Mouse (Mus musculus): ENCODE data around the gene Ide. TPM values are rescaled to one million over a fixed set of nuclear protein-coding genes. Genes with fewer than 3 reads are reported as not detected.

Ide gene
- polyA plus RNA-seq, 1 experiment: 12.0 TPM

- no peaks in the 10 kb centered on the region for H3K27me3 ChIP-seq (ENCODE audit: control insufficient read depth, insufficient read depth, insufficient read length)
- TF ChIP-seq POLR2A (IDR thresholded peaks at IDR 0.05; ENCODE audit: insufficient read length, low read depth): peak; percentile 92
- TF ChIP-seq MAX (IDR thresholded peaks at IDR 0.05; ENCODE audit: low read depth): no peak
- TF ChIP-seq SRF (IDR thresholded peaks at IDR 0.05; ENCODE audit: control insufficient read depth, insufficient read length, low read depth): peak; percentile 57
- no peak for TF ChIP-seq TCF12 (IDR thresholded peaks at IDR 0.05; ENCODE audit: insufficient read depth, poor library complexity, severe bottlenecking)
- no peak for TF ChIP-seq REST (IDR thresholded peaks at IDR 0.05; ENCODE audit: insufficient read depth, insufficient read length)
- TF ChIP-seq MYOD1 (IDR thresholded peaks at IDR 0.05; ENCODE audit: control insufficient read depth in 1 of 3, insufficient read length in 2 of 3, low read depth in 2 of 3): no peak
- peak; percentile 52 for TF ChIP-seq USF1 (IDR thresholded peaks at IDR 0.05; ENCODE audit: low read depth)
- TF ChIP-seq TCF3 (IDR thresholded peaks at IDR 0.05; ENCODE audit: insufficient read length, low read depth): no peak
- TF ChIP-seq E2F4 (IDR thresholded peaks at IDR 0.05; ENCODE audit: insufficient read depth): peak; percentile 88
- TF ChIP-seq MYOG (IDR thresholded peaks at IDR 0.05; ENCODE audit: control insufficient read depth in 1 of 3, insufficient read depth in 1 of 3, insufficient read length in 2 of 3, low read depth in 2 of 3): peak in 1 of 3 experiments; percentile 3
- peak; percentile 88 for TF ChIP-seq POLR2AphosphoS2 (IDR thresholded peaks at IDR 0.05; ENCODE audit: insufficient read length, low read depth)
- H3K4me3 ChIP-seq: peak within 1 kb of the TSS; percentile 89
- peak within 1 kb of the TSS; percentile 20 for H3ac ChIP-seq (ENCODE audit: control insufficient read depth, insufficient read length)
- H3K79me2 ChIP-seq (ENCODE audit: control insufficient read depth, insufficient read depth): peaks cover 46% of the 10 kb centered on the region
- H3K36me3 ChIP-seq (ENCODE audit: control insufficient read depth, insufficient read depth): no peaks in the 10 kb centered on the region
- H3K4me2 ChIP-seq (ENCODE audit: low read depth): peak within 1 kb of the TSS; percentile 84
Observed at GRCm38 (mm10) chr19:37375755-37376615, 38.3 kb upstream of the Ide start, which contains the start of gene Kif11. Kif11 (plus strand) TSS chr19:37376403.

GRCm38 (mm10) chr19:37374941-37375754 lies 37.5 kb upstream of the Ide start:
- H3ac ChIP-seq (ENCODE audit: control insufficient read depth, insufficient read length): peak overlapping the region; percentile 20
- H3K79me2 ChIP-seq (ENCODE audit: control insufficient read depth, insufficient read depth): peaks cover 38% of the 10 kb centered on the region
- H3K36me3 ChIP-seq (ENCODE audit: control insufficient read depth, insufficient read depth): no peaks in the 10 kb centered on the region
- H3K4me2 ChIP-seq (ENCODE audit: low read depth): peak overlapping the region; percentile 84
- TF ChIP-seq TCF12 (IDR thresholded peaks at IDR 0.05; ENCODE audit: insufficient read depth, poor library complexity, severe bottlenecking) (no peak), SRF (IDR thresholded peaks at IDR 0.05; ENCODE audit: control insufficient read depth, insufficient read length, low read depth) (no peak), TCF3 (IDR thresholded peaks at IDR 0.05; ENCODE audit: insufficient read length, low read depth) (no peak), CEBPB (IDR thresholded peaks at IDR 0.05; ENCODE audit: insufficient read depth, poor library complexity, severe bottlenecking) (no peak), E2F4 (IDR thresholded peaks at IDR 0.05; ENCODE audit: insufficient read depth) (no peak), MYOG (IDR thresholded peaks at IDR 0.05; ENCODE audit: control insufficient read depth in 1 of 3, insufficient read depth in 1 of 3, insufficient read length in 2 of 3, low read depth in 2 of 3) (no peak), POLR2AphosphoS2 (IDR thresholded peaks at IDR 0.05; ENCODE audit: insufficient read length, low read depth) (no peak), MYOD1 (IDR thresholded peaks at IDR 0.05; ENCODE audit: control insufficient read depth in 1 of 3, insufficient read length in 2 of 3, low read depth in 2 of 3) (no peak), POLR2A (IDR thresholded peaks at IDR 0.05; ENCODE audit: insufficient read length, low read depth) (no peak), USF1 (IDR thresholded peaks at IDR 0.05; ENCODE audit: low read depth) (no peak), MAX (IDR thresholded peaks at IDR 0.05; ENCODE audit: low read depth) (no peak)
- no peaks in the 10 kb centered on the region for H3K27me3 ChIP-seq (ENCODE audit: control insufficient read depth, insufficient read depth, insufficient read length)
- H3K4me3 ChIP-seq: peak overlapping the region; percentile 89

DNA sequence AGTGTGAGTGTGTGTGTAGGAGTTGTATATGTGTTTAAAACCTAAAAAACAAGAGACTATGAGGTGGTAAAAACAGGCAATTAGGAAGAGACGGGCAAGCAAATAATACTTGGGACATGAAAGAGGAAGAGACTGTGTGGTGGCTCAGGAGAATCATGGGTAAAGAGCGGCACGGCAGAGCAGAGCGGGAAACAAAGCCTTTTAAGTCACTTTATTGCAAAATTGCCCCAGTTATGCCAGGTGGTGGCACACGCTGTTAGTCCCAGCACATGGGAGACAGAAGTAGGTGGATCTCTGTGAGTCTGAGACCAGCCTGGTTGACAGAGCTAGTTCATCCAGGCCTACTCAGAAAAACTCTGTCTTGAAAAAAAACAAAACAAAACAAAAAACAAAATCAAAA lies 32.7 kb upstream of the Ide start:
- H3K36me3 ChIP-seq (ENCODE audit: control insufficient read depth, insufficient read depth): no peaks in the 10 kb centered on the region
- H3K27me3 ChIP-seq (ENCODE audit: control insufficient read depth, insufficient read depth, insufficient read length): no peaks in the 10 kb centered on the region
- no peak overlapping the region for H3ac ChIP-seq (ENCODE audit: control insufficient read depth, insufficient read length)
- no peak overlapping the region for H3K4me3 ChIP-seq
- H3K79me2 ChIP-seq (ENCODE audit: control insufficient read depth, insufficient read depth): no peaks in the 10 kb centered on the region
- H3K4me2 ChIP-seq (ENCODE audit: low read depth): no peak overlapping the region
- TF ChIP-seq E2F4 (IDR thresholded peaks at IDR 0.05; ENCODE audit: insufficient read depth): no peak
- TF ChIP-seq POLR2A (IDR thresholded peaks at IDR 0.05; ENCODE audit: insufficient read length, low read depth): no peak
- no peak for TF ChIP-seq TCF12 (IDR thresholded peaks at IDR 0.05; ENCODE audit: insufficient read depth, poor library complexity, severe bottlenecking)
- TF ChIP-seq MYOD1 (IDR thresholded peaks at IDR 0.05; ENCODE audit: control insufficient read depth in 1 of 3, insufficient read length in 2 of 3, low read depth in 2 of 3): no peak
- no peak for TF ChIP-seq MAX (IDR thresholded peaks at IDR 0.05; ENCODE audit: low read depth)
- no peak for TF ChIP-seq TCF3 (IDR thresholded peaks at IDR 0.05; ENCODE audit: insufficient read length, low read depth)

GRCm38 (mm10) chr19:37369921-37370320 lies 32.3 kb upstream of the Ide start:
- Histone ChIP-seq H3K4me3 (no peak overlapping the region), H3K4me2 (ENCODE audit: low read depth) (no peak overlapping the region), H3ac (ENCODE audit: control insufficient read depth, insufficient read length) (no peak overlapping the region), H3K79me2 (ENCODE audit: control insufficient read depth, insufficient read depth) (no peaks in the 10 kb centered on the region), H3K27me3 (ENCODE audit: control insufficient read depth, insufficient read depth, insufficient read length) (no peaks in the 10 kb centered on the region), H3K36me3 (ENCODE audit: control insufficient read depth, insufficient read depth) (no peaks in the 10 kb centered on the region)
- TF ChIP-seq E2F4 (IDR thresholded peaks at IDR 0.05; ENCODE audit: insufficient read depth): no peak

Measured in myocyte (in vitro differentiated cells).